Mouse (Mus musculus): ENCODE measurements around the gene Gm595.

The Gm595 gene

GRCm38 (mm10) chrX:48877613-48878012 is at the start of gene Gm595:
TSS of gene Gm595 (minus strand) at chrX:48877713.
- DNase-seq = no peak

GRCm38 (mm10) chrX:48908421-48908820 is 30.9 kb upstream of the Gm595 start:
- no peak for DNase-seq

GRCm38 (mm10) chrX:48903744-48904143 is 26.2 kb upstream of the Gm595 start:
- peak; percentile 9 for DNase-seq

- DNase-seq = peak; percentile 43
Observed at GRCm38 (mm10) chrX:48899555-48899954, 22.0 kb upstream of the Gm595 start.

DNA sequence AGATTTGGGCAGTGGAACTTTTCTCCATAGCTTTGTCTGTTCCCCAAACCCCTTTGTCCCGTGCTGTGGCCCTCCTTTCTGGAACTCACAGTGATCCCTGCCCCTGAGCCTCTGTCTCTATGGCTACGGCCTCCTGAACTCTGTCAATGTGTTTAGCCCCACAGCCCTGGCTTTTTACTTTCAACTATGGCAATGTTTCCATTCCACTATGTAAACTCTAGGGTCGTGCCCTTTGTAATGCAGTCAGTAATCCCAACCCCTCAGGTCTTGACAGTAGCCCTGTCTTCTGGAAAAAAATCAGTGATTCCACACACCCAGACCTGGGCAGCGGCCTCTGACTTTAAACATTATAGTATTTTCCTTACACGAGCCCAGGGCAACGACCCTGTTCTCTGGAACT is 19.3 kb upstream of the Gm595 start:
- DNase-seq = no peak

GRCm38 (mm10) chrX:48893946-48894345 is 16.4 kb upstream of the Gm595 start:
- no peak for DNase-seq

DNA sequence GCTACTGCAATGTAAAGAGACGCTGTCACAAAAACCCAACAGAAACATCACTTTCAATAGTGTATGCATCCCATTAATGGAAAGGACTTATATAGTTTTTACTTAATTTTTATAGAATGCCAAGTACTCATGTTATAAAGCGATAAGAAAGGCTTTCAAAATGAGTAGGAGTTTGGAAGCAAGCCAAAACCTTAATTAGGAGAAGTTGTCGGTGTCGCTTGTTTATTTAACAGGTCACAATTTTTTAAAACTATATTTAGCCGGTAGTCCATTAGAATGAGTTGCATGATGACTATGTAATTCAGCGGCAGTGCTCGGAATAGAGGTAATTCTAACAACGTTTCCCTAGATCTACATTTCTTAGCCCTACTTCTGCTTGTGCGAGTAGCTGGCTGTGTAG is 12.7 kb upstream of the Gm595 start:
- DNase-seq = no peak

DNA sequence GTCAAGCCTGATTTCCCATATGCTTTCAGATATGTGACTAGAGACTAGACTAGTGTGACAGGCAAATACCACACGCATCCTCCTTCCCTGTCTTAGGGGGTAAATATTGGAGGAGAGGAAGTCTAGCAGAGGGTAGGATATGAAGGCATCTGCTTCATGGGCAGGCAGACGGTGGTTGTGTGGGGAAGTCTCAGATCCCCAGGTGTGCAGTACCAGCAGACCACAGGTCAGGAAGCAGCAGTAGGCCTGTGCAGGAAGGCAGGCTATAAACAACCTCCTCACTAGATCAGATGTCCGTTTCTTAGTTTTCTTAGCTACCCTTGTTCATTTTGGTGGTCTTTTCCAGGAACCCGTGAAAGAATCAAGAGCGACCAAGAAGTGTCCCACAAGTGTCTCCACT is 7.1 kb upstream of the Gm595 start:
- DNase-seq = no peak
